Mouse (Mus musculus): ENCODE results near the gene 1700037H04Rik.

Gene 1700037H04Rik

DNA sequence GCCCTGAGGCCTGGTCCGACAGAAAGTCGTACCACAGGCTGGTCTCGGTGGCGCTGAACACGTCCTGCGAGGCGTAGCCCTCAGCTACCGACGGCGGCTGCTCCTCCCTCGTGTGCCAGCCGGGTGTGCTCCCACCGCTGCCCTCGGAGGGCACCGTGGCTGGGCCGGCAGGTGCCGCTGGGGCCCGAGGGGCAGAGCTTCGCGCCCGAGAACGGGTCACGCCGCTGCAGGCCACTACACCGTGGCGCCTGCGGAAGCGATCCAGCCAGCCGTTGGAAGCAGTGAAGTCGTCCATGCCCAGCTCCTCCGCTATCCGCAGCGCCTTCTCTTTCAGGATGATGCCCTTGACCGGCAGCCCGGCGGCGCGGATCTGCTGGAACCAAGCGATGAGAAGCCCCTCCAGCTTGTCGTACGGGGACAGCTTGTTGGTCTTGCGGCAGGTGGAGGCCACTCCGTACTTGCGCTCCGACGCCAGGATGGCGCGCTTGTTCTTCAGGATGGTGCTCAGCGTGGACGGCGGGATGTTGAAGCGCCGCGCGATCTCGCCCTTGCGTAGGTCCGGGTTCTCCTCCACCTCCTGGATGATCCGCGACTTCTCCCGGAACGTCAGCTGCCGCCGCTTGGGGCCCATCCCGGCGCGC is 19.5 kb upstream of the 1700037H04Rik start:
- peak in 1 of 2 experiments; percentile 32 for DNase-seq (ENCODE audit: low read depth in 2 of 2, low spot score in 2 of 2)

DNA sequence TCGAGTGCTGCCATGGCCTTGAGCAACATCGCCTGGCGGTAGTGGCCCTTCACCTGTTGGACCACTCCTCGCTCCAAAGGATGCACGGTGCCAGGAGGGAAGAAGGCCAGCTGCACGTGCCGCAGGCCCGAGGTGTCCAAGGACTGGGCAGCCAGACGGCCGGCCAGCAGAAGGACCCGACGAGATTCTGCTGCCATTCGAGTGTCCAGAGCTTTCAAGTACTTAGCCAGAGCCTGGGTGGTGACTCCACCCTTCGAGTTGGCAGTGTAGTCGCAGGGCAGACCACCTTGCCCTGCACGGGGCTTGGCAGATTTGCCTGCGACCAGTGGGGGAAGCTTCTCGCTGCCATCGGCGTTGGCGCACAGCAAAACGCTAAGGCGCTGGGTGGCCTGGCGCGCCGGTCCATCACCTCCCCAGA is 19.0 kb upstream of the 1700037H04Rik start:
- DNase-seq (ENCODE audit: low read depth in 2 of 2, low spot score in 2 of 2), result no peak

GRCm38 (mm10) chr2:131177932-131178331 is 18.1 kb upstream of the 1700037H04Rik start:
- no peak for DNase-seq (ENCODE audit: low read depth in 2 of 2, low spot score in 2 of 2)

DNA sequence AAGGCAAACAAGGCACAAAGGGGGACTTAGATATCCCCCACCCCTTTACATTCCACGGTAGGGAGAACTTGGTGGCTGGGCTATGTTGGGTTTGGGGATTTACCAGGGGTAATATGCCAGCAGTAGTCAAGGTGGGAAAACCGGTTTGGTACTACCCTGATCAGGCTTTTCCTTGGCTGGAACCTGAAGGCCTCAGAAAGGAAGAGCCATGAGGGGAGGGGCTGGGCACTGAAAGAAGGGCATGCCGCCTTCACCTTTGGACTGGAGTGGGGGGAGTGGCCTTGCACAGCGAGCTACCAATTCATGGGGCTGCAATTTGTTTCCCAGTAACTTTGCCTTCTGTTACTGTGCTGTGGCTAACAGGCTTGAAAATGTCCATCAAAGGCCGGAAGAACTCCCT is 16.6 kb upstream of the 1700037H04Rik start:
- DNase-seq (ENCODE audit: low read depth in 2 of 2, low spot score in 2 of 2), result no peak

DNA sequence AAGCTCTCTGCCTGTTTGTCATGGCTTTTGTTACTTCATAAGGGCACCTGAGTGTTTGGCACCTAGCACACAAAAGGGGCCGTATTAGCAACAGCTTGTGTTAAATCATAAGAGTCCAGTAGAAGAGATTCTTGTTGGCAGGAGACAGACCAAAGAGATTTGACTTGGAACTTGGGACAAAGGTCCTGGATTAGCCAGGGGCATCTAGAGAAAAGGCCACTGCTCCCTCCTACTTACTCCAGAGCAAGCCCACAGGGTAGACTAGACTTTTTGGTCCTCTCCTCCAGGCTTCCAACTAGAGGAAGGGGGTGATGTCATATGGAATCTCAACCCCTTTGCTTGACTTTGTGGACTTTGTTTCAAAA is 16.0 kb upstream of the 1700037H04Rik start:
- DNase-seq (ENCODE audit: low read depth in 2 of 2, low spot score in 2 of 2), result no peak

GRCm38 (mm10) chr2:131175286-131175944 is 15.5 kb upstream of the 1700037H04Rik start:
- no peak for DNase-seq (ENCODE audit: low read depth in 2 of 2, low spot score in 2 of 2)

DNA sequence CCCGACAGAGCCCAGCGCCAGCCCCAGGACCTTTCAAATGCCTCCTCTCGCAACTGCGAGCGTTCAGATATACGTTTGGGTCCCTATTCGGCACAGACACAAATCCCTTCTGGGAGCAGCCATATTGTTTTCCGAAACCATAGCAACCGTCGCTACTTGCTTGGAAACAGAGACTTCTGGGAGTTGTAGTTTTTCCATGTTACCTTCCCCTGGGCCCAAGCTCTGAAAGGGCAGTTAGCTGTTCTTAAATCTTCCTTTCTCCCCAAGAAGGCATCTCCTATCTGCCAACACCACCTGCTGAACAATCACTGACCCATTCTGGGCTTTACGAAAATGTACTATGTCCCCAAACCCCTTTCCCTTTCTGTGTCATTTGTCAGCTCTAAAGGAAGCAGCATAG is 14.8 kb upstream of the 1700037H04Rik start:
- DNase-seq (ENCODE audit: low read depth in 2 of 2, low spot score in 2 of 2), result peak; percentile 46 to 73

DNA sequence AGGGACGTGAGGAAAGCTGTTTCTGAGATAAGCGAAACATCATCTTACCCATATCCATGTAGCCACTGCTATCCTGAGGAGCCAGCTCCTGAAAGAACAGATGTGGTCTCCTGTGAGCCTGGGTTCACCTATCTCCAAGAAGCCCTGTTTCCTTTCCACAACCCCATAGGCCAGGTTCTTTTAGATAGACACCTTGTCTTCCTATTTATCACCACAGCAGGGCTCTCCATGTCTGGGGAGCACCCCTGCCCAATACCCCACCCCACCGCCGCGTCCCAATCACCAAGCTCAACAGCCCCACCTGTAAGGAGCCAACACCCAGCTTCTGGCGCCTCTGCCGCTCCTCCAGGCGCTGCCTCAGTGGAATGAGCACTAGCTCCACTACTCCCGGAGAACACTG is 12.4 kb upstream of the 1700037H04Rik start:
- no peak for DNase-seq (ENCODE audit: low read depth in 2 of 2, low spot score in 2 of 2)

- DNase-seq (ENCODE audit: low read depth in 2 of 2, low spot score in 2 of 2), result peak in 1 of 2 experiments; percentile 41
Observed at GRCm38 (mm10) chr2:131171401-131172104, 11.7 kb upstream of the 1700037H04Rik start.

GRCm38 (mm10) chr2:131170936-131171335 is 11.1 kb upstream of the 1700037H04Rik start:
- no peak for DNase-seq (ENCODE audit: low read depth in 2 of 2, low spot score in 2 of 2)

GRCm38 (mm10) chr2:131168914-131169313 is 9.0 kb upstream of the 1700037H04Rik start:
- no peak for DNase-seq (ENCODE audit: low read depth in 2 of 2, low spot score in 2 of 2)

- DNase-seq (ENCODE audit: low read depth in 2 of 2, low spot score in 2 of 2), result no peak
Observed at GRCm38 (mm10) chr2:131167984-131168383, 8.1 kb upstream of the 1700037H04Rik start.

DNA sequence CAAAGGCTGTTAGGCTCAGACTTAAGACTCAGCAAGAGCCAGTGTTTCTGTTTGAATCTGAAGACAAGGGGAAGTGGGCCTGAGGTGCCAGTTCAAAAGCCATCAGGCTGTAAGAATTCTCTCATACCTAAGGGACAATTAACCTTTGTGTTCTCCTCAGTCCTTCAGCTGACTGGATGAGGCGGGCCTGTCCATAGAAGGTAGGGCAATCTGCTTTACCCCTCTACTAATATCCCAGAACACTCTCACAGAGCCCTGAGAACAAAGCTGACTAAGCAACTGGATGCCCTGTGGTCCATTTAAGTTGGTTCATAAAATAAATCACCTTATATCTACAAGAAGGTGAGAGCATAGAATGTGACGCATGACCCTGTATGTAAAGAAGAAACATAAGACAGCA is 6.3 kb upstream of the 1700037H04Rik start:
- DNase-seq (ENCODE audit: low read depth in 2 of 2, low spot score in 2 of 2), result no peak

DNA sequence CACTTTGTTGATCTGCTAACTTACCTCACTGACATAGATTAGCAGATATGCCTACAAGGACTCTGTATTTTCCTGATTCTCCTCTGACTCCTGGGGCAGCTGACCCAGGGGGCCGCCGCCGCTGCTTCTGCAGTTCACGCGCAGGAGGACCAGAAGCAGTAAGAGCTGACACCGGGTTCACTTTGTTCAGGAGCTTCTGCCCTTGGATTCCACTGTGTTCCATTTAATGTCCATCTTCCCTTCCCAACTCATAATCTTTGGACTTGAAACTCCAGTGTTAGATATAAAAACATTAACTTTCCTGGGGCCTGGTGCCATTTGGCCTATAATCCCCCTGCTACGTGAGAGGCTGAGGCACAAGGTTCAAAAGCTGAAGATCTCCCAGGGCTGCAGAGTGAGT is 4.0 kb upstream of the 1700037H04Rik start:
- DNase-seq (ENCODE audit: low read depth in 2 of 2, low spot score in 2 of 2), result no peak

GRCm38 (mm10) chr2:131160671-131161111 is 810 bp upstream of the 1700037H04Rik start:
- DNase-seq (ENCODE audit: low read depth in 2 of 2, low spot score in 2 of 2), result no peak

DNA sequence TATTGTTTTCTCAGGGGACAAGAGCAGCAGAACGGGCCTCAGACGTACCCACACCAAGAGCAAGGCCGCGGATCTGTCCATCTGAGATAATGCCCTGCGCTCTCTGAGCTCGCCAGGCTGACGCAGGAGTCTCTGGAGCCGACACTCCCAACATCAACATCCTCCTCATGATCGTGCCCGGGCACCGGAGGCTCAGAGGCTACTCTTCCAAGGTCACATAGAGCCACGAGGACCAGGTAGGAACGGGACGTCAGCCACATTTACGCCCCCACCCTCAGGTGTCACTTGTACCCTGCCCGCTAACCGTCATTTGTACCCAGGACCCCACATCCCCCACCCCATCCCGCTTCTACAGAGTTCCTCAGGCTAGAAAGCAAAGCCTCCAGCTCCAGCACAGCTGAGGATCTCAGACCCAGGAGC is 380 bp downstream of the 1700037H04Rik start:
- DNase-seq (ENCODE audit: low read depth in 2 of 2, low spot score in 2 of 2), result no peak

DNA sequence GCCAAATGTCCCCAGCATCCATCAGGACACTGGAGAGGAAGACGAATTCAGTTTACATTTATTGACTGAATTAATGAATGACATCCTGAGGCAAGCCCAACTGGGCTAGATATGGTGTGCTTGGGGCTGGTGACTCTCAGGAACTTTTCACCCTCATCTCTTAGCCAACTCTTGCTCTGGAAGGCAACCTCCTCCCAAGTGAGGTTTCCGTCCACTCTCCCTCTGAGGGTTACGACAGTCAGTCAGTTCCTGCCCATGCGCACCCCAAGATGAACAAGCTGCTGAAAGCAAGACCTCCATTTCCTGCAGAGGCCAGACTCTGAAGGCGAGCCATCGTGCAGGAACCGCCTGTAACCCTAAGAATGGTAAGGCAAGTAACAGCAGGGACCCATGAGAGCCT is 2.9 kb downstream of the 1700037H04Rik start:
- no peak for DNase-seq (ENCODE audit: low read depth in 2 of 2, low spot score in 2 of 2)

- no peak for DNase-seq (ENCODE audit: low read depth in 2 of 2, low spot score in 2 of 2)
Observed at GRCm38 (mm10) chr2:131154036-131154435, 5.8 kb downstream of the 1700037H04Rik start.

GRCm38 (mm10) chr2:131152166-131152730 is 7.6 kb downstream of the 1700037H04Rik start:
- no peak for DNase-seq (ENCODE audit: low read depth in 2 of 2, low spot score in 2 of 2)

DNA sequence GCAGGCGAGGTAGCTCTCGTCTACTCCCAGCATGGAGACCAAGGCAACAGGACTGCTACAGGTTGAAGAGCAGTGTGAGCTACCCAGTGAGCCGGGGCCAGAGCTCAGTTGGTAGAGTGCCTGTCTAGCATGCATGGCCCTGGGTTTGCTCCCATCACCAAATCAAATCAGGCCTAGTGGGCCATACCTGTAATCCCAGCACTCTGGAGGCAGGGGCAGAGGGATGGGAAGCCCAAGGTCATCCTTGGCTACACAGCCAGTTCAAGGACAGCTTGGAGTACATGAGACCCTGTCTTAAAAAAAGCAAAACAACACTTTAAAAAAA is 10.7 kb downstream of the 1700037H04Rik start:
- DNase-seq (ENCODE audit: low read depth in 2 of 2, low spot score in 2 of 2), result no peak

DNA sequence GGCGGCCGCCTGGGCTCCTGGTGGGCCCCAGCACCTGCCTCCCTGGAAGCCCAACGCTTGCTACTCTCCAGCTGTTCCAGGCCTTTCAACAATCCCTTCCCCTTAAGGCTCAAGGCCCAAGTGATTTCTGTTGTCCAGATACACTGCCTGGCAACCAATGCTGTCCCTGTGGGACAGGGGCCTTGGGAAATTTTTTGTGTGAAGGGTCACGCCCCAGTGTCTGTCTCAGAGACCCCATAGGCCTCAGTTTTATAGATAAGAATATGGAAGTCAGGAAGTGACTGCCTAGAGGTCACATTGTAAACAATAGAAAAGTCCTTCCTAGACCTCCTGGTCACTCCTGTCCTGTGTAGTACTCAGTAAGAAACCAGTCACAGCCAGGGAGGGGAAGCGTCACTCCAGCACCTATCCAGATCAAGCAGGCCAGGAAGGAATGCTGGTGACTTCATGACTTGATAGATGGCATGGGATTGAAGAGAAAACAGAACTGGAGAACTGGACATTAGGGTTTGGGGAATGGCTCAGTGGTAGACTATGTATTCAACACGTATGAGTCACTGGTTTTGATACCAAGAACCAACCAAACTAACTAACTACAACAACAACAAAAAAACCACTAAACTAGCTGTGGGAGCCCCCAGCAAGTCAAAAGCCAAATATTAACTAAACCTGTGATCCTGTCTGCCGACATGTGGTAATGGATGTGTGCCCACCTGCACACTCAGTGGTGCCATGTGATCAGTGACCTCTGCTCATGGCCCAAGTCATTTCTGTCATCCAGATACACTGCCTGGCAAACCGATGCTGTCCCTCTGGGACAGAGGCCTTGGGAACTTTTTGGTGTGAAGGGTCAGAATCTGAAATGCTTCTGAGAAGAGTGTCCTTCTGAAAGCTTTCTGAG is 11.3 kb downstream of the 1700037H04Rik start:
- DNase-seq (ENCODE audit: low read depth in 2 of 2, low spot score in 2 of 2), result no peak

Measured in CD8-positive naive resting alpha-beta T cell, adult 2 months (primary cell).